Mouse (Mus musculus) mesoderm, embryonic 11.5 days (tissue): ENCODE results near the gene Mea1.
A peak's percentile ranks its signal among the peaks of the same experiment; 100 is the strongest.

ENCODE experiments used
- DNase-seq: peaks from one replicate; pipeline ENCODE4 v3.0.0-alpha.2; 2012; ENCODE audit warnings: low read depth, low spot score

Gene Mea1

GRCm38 (mm10) chr17:46704887-46705835 is 26.6 kb downstream of the Mea1 start, which contains the start of gene Ppp2r5d:
TSS of gene Ppp2r5d (minus strand) at chr17:46705111.
- DNase-seq = peak; percentile 98

GRCm38 (mm10) chr17:46706375-46707089 is 27.9 kb downstream of the Mea1 start:
- no peak for DNase-seq

GRCm38 (mm10) chr17:46710959-46711597 is 32.5 kb downstream of the Mea1 start, which contains the start of gene Pex6:
TSS of gene Pex6 (plus strand) at chr17:46711463.
- DNase-seq = peak; percentile 95

GRCm38 (mm10) chr17:46711612-46712271 is 33.1 kb downstream of the Mea1 start:
- no peak for DNase-seq

GRCm38 (mm10) chr17:46712442-46712841 is 33.8 kb downstream of the Mea1 start:
- DNase-seq = no peak

- DNase-seq = no peak
Observed at GRCm38 (mm10) chr17:46713849-46714248, 35.3 kb downstream of the Mea1 start.

GRCm38 (mm10) chr17:46714756-46715481 is 36.3 kb downstream of the Mea1 start:
- DNase-seq = peak; percentile 59

- no peak for DNase-seq
Observed at GRCm38 (mm10) chr17:46721077-46721476, 42.5 kb downstream of the Mea1 start.

GRCm38 (mm10) chr17:46724477-46725084 is 46.0 kb downstream of the Mea1 start:
- no peak for DNase-seq

- DNase-seq = peak; percentile 54
Observed at GRCm38 (mm10) chr17:46725273-46725672, 46.7 kb downstream of the Mea1 start.

GRCm38 (mm10) chr17:46725731-46726645 is 47.4 kb downstream of the Mea1 start:
- DNase-seq = no peak

GRCm38 (mm10) chr17:46727271-46727670 is 48.7 kb downstream of the Mea1 start:
- DNase-seq = no peak

- DNase-seq = peak; percentile 56
Observed at GRCm38 (mm10) chr17:46728021-46728420, 49.4 kb downstream of the Mea1 start.

- no peak for DNase-seq
Observed at GRCm38 (mm10) chr17:46728496-46728895, 49.9 kb downstream of the Mea1 start.

- no peak for DNase-seq
Observed at GRCm38 (mm10) chr17:46728904-46729318, 50.3 kb downstream of the Mea1 start, which contains the start of gene Gnmt. TSS of gene Gnmt (minus strand) at chr17:46729168.
